Mouse (Mus musculus): Measurements from ENCODE around the gene Fat4.

DNA sequence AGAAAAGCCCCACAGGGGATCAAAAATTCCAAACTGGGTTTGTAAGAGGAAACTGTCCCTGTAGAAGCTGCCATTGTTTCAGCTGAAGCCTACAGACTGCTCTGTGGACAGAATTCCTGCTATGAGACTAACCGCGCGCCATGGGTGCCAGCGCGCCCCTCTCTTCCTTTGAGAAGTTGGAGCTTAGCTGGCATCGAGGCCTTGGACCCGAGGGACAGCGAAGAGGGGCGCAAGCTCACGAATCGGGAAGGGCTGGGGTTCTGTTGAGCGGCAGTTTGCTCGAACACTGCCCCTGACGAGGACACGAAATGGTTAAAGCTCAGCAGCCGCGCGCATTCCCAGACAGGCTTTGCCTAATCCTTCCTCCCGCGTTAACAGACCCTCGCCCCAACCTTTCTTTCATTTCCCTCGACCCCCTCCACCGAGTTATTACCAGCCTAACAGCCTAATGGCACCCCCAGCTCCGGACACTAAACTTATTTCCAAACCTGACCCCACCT lies 1.8 kb upstream of the Fat4 start:
- TF ChIP-seq GATA1 (IDR thresholded peaks at IDR 0.05; ENCODE audit: low read length) = no peak
- TF ChIP-seq TAL1 (IDR thresholded peaks at IDR 0.05; ENCODE audit: low read length) = no peak

Data from erythroblast, embryonic 14.5 days (primary cell).